Mouse (Mus musculus) ES-E14 (cell line): ENCODE results near the gene Gm20489. TPM values are rescaled to one million over a fixed set of nuclear protein-coding genes. Genes with fewer than 3 reads are reported as not detected.

ENCODE experiments used
- DNase-seq: peaks from one replicate; pipeline ENCODE4 v3.0.0-alpha.2; 2013; ENCODE audit warnings: low read depth, low spot score
- H3K27ac ChIP-seq: 2 replicates; pipeline ENCODE4 v1.5.1; 2012; ENCODE audit warnings: low read depth, mild to moderate bottlenecking, low read length, moderate library complexity, mixed read lengths; ENCODE audit not compliant: poor library complexity, insufficient read depth, severe bottlenecking
- H3K36me3 ChIP-seq: 2 replicates; pipeline ENCODE4 v1.6.1; 2012; ENCODE audit warnings: mild to moderate bottlenecking, low read length, moderate library complexity, mixed read lengths; ENCODE audit not compliant: control insufficient read depth, poor library complexity, insufficient read depth, severe bottlenecking
- H3K4me1 ChIP-seq, 2 experiments: fragments of 150-350 bp in 1 of 2; sonication (generic) in 1 of 2; 2 replicates each; pipeline ENCODE4 v1.6.1; 2012; ENCODE audit warnings: low read length in 2 of 2, mild to moderate bottlenecking in 1 of 2, mixed read lengths in 1 of 2; ENCODE audit not compliant: control insufficient read depth in 2 of 2, insufficient read depth in 2 of 2, poor library complexity in 1 of 2
- H3K4me3 ChIP-seq, 2 experiments: fragments of 150-350 bp in 1 of 2; sonication (generic) in 1 of 2; 2 replicates each; pipeline ENCODE4 v1.5.1; 2012; ENCODE audit warnings: low read length in 2 of 2, low read depth in 1 of 2, mild to moderate bottlenecking in 1 of 2, mixed read lengths in 1 of 2; ENCODE audit not compliant: insufficient read depth in 1 of 2, poor library complexity in 1 of 2, severe bottlenecking in 1 of 2
- H3K9ac ChIP-seq: 2 replicates; pipeline ENCODE4 v1.6.1; 2012; ENCODE audit warnings: low read depth, mild to moderate bottlenecking, low read length, mixed read lengths; ENCODE audit not compliant: poor library complexity, insufficient read depth, severe bottlenecking
- H3K9me3 ChIP-seq: fragments of 150-350 bp; sonication (generic); 2 replicates; pipeline ENCODE4 v1.6.1; 2012; ENCODE audit warnings: low read depth, mild to moderate bottlenecking, low read length; ENCODE audit not compliant: control insufficient read depth, insufficient read depth
- CHD2 ChIP-seq: IDR thresholded peaks from 2 replicates; pipeline ENCODE4 v1.6.1; 2014; ENCODE audit warnings: mild to moderate bottlenecking, low read depth, low read length, inconsistent platforms
- HCFC1 ChIP-seq: IDR thresholded peaks from 2 replicates; pipeline ENCODE4 v1.6.1; 2012; ENCODE audit warnings: low read length, inconsistent platforms, borderline replicate concordance; ENCODE audit not compliant: insufficient read depth
- MAFK ChIP-seq: IDR thresholded peaks from 2 replicates; pipeline ENCODE4 v1.6.1; 2014; ENCODE audit warnings: mild to moderate bottlenecking, low read depth, low read length, inconsistent platforms; ENCODE audit not compliant: insufficient read depth
- ZC3H11A ChIP-seq: IDR thresholded peaks from 2 replicates; pipeline ENCODE4 v1.6.1; 2012; ENCODE audit warnings: low read depth, mild to moderate bottlenecking, inconsistent platforms, low read length, borderline replicate concordance
- ZNF384 ChIP-seq: IDR thresholded peaks from 2 replicates; pipeline ENCODE4 v1.6.1; 2012; ENCODE audit warnings: low read depth, low read length, inconsistent platforms
- in situ Hi-C, 2 experiments: fragments of 600-800 bp; cut with MboI; formaldehyde crosslinking; loops; one replicate each; pipeline ENCODE4 v1.15.1; 2025; ENCODE audit warnings: low sequenced_read_pairs in 2 of 2, inconsistent platforms in 1 of 2; ENCODE audit not compliant: unreplicated experiment in 2 of 2
- total RNA-seq: library from RNA; depleted of rRNA; stranded (reverse); fragments of 300-350 nt; gene quantifications from 2 replicates; pipeline ENCODE4 v1.2.3, GENCODE M21; 2012; rRNA removed

Gm20489 gene
- not detected in 2 replicates for total RNA-seq

DNA sequence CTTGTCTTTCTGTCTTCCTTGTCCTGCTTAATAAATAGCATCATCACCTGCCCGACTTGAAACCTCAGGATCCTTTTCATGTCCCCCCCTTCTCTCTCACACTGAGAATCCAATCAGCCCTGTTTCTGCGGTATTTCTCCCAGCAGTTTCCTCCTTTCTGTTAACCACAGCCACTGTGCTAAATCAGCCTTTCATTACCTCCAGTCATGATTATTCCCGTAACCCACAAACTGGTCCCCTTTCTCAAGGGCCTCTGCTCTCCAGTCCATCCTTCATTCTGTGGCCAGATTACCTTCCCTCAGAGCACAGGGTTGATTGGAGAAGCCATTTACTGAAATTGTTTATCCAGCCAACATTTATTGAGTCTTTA lies at the start of gene Gm20489:
Gene Gm20489 (minus strand): TSS at position 269 of the 370 bp plus-strand sequence.
- no peaks in the 10 kb centered on the region for H3K9me3 ChIP-seq
- H3K4me1 ChIP-seq = peaks cover 0 to 5% of the 10 kb centered on the region in 2 experiments; a peak in 2 of 4 replicates
- H3K27ac ChIP-seq = peak within 1 kb of the TSS; percentile 36; the same call in 1 of the 2 replicates
- H3K4me3 ChIP-seq = no peak within 1 kb of the TSS
- TF ChIP-seq HCFC1 (no peak), CHD2 (no peak), ZC3H11A (no peak), MAFK (no peak), ZNF384 (no peak)
- in situ Hi-C loops = no loop called here
- H3K9ac ChIP-seq = no peak within 1 kb of the TSS
- H3K36me3 ChIP-seq = no peaks in the 10 kb centered on the region
- DNase-seq = no peak

- TF ChIP-seq ZNF384 = no peak
- no peak for TF ChIP-seq MAFK
- no peak for TF ChIP-seq ZC3H11A
- no peak for TF ChIP-seq CHD2
- TF ChIP-seq HCFC1 = no peak
- H3K4me3 ChIP-seq = no peak overlapping the region
- no peak for DNase-seq
- H3K36me3 ChIP-seq = no peaks in the 10 kb centered on the region
- in situ Hi-C loops = no loop called here
- H3K4me1 ChIP-seq = no peaks in the 10 kb centered on the region
- no peaks in the 10 kb centered on the region for H3K9me3 ChIP-seq
- H3K9ac ChIP-seq = no peak overlapping the region
- H3K27ac ChIP-seq = no peak overlapping the region
Measured at GRCm38 (mm10) chrX:101313625-101314359, 45.0 kb upstream of the Gm20489 start.

GRCm38 (mm10) chrX:101309299-101309698 lies 40.5 kb upstream of the Gm20489 start:
- H3K4me3 ChIP-seq = no peak overlapping the region
- no peak overlapping the region for H3K9ac ChIP-seq
- no peaks in the 10 kb centered on the region for H3K4me1 ChIP-seq
- H3K9me3 ChIP-seq = no peaks in the 10 kb centered on the region
- H3K36me3 ChIP-seq = no peaks in the 10 kb centered on the region
- in situ Hi-C loops = no loop called here
- TF ChIP-seq HCFC1 (no peak), CHD2 (no peak), ZC3H11A (no peak), ZNF384 (no peak), MAFK (no peak)
- DNase-seq = no peak
- no peak overlapping the region for H3K27ac ChIP-seq

DNA sequence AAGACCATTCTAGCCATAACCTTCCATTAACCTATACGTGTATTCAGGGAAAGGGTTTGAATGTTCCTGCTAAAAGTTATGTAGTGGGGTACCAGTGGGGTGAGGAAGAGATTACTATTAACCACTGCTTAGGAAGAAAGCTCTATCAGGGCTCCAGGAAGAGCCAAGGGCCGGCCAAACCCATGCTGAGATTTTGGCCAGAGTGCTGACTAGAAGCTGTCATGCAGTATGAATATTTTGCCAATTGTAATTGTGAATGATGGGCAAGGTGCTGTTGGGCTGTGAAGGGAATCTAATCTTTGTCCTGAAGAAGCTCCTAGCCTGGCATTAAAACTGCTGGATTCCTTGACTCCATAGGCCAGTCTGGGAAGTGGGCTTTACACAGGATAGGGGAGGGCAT lies 35.8 kb upstream of the Gm20489 start:
- H3K9me3 ChIP-seq = no peaks in the 10 kb centered on the region
- DNase-seq = no peak
- no peak overlapping the region for H3K27ac ChIP-seq
- no peaks in the 10 kb centered on the region for H3K36me3 ChIP-seq
- TF ChIP-seq MAFK (no peak), ZNF384 (no peak), CHD2 (no peak), HCFC1 (no peak), ZC3H11A (no peak)
- peaks cover 0 to 15% of the 10 kb centered on the region in 2 experiments; a peak in 1 of 4 replicates for H3K4me1 ChIP-seq
- H3K9ac ChIP-seq = no peak overlapping the region
- no peak overlapping the region for H3K4me3 ChIP-seq
- in situ Hi-C loops = no loop called here
